Mouse (Mus musculus) left cerebral cortex, postnatal 36 days (tissue): ENCODE measurements around the gene Heatr5a. TPM values are rescaled to one million over a fixed set of nuclear protein-coding genes. Genes with fewer than 3 reads are reported as not detected.
A peak's percentile ranks its signal among the peaks of the same experiment; 100 is the strongest.

Experiments used
- DNase-seq, 2 experiments: peaks; one replicate each; pipeline ENCODE4 v3.0.0; 2021 to 2022; ENCODE audit warnings: low spot score in 2 of 2, mixed read lengths in 1 of 2
- intact Hi-C: fragments of 180-260 bp; cut with DNase I; formaldehyde crosslinking; loops from one replicate; pipeline ENCODE4 v1.15.1; 2025
- total RNA-seq, 2 experiments: library from RNA; stranded (reverse); gene quantifications; 2 replicates each; pipeline ENCODE4 v1.2.3; 2021

The Heatr5a gene
- total RNA-seq, 2 experiments from 2014 or later, result 5.5 to 8.4 TPM

DNA sequence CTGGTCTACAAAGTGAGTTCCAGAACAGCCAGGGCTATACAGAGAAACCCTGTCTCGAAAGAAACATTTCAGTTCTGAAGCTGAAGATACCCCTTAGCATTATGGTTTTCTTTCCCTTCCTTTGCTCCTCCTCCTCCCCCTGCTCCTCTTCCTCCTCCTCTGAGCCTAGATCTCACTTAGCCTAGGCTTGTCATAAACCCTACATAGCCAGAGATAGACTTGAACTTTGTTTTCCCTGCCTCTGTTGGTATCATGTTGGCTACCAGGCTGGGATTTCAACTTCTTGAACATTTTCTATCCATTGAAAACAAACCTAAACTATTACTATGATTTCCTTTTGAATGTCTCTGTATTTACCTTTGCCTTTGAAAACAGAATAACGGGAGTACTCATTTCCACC is 115.2 kb downstream of the Heatr5a start:
- no peak for DNase-seq
- intact Hi-C loops, result no loop called here

DNA sequence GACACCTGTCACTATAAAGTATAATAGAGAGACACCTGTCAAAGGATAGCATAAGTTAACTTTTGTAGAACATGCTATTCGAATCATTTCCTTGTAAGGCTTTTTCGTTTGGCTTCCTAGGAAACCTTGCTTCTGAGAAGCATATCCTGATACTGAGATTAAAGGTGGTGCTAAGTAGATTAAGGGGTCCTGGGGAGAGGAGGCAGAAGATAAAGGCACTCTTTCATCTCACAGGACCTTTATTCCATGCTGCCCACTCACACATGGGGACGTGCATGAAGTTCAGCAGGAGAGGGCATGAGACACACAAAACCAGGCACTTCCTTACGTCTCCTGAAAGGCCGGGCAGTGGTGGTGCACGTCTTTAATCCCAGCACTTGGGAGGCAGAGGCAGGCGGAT is 115.7 kb downstream of the Heatr5a start:
- no peak for DNase-seq
- intact Hi-C loops, result no loop called here

DNA sequence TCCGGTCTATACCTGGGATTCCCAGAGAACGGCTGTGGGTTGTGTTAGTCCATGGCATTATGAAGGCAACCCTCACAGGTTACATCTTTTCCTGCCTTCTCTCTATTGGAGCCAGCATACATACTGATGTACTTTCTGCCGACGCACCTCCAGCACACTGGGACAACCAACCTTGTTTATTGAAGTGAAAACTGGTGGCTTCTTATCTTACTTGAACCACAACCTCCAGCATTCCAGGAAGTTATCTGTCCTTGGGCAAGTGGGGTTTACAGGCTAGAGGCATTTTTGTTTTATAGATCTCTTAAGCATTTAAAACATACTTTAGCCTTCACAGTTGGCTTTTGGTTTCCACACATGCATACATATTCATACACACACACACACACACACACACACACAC is 119.5 kb downstream of the Heatr5a start:
- DNase-seq, result no peak
- intact Hi-C loops, result no loop called here

DNA sequence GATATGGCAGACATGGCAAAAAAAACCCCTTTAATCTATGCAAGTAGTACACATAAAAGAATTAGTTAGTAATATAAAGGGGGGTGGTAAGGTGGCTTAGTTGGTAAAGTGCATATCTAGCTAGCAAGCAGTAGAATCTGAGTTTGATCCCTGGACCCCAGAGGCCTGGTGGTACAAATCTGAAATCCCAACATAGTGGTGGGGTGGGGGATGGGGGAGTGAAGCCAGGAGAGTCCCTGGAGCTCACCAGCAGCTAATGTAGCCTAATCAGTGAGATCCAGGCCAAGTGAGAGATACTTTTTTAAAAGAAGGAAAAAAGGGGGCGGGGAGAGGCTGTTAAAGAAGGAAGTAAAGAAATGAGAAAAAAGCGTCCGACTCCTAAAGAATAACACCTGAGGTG is 120.0 kb downstream of the Heatr5a start:
- DNase-seq, result no peak
- intact Hi-C loops, result no loop called here

DNA sequence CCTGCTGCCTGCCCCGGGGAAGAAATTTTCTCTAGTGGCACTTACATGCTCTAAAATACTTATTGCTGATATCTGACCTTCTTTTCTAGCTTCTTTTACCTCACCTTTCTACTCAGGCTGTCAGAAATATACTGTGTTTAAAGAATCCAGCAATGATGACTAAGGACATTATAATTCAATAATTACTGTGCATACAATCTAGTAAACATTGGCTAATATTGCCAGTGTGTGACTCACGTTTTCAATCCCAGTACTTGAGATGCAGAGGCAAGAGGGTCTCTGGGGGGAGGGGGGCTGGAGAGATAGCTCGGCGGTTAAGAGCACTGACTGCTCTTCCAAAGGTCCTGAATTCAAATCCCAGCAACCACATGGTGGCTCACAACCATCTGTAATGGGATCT is 120.8 kb downstream of the Heatr5a start:
- intact Hi-C loops, result no loop called here

DNA sequence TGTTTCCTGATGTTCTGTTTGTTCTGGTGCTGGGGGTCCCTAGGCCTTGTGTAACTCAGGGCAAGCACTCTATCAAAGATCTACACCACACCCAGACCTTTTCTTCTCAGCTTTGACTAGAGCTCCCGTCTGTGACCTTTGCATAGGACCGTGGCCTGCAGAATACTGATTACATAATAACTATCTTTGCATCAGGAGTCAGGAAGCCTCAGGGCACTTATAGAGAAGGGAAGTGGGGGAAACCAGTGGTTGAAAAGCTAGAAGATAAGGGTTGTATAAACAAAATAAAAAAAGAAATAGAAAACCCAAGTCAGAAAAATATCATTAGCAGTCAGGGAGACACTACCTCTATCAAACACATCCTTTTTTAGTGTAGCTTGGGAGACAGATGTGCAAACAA is 121.2 kb downstream of the Heatr5a start:
- intact Hi-C loops, result no loop called here
- DNase-seq, result no peak

More for the DNA sequence above, 120.8 kb downstream of the Heatr5a start:
- DNase-seq, result no peak

DNA sequence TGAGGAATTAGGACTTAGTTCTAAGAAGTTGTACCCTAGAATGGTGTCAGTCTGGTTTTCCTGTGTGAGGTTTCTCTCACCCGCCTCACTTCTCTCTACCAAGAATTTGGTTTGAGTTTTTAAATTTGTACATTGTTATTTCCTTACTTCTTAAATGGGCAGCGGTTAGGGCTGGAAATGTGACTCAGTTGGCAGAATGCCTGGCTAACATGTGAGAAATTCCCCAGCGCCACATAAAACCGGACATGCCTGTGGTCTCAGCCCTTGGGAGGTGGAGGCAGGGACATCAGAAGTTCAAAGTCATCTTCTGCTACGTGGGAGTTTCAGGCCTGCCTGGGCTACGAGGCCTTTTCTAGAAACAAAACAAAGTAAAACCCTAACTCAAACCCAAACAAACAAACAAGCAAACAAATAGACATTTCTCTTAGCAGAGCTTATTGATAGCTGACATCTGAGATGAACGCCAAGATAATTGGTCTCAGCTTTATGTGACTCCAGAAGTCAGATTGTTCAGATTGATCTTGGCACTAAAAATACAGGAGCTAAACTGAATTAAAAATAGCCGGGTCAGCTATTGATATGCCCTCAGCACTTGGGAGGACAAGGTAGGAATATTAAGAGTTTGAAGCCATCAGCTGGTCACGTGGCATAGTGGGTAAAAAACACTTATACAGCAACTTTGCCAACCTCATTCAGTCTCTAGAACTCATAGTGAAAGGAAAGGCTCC is 123.0 kb downstream of the Heatr5a start:
- DNase-seq, result no peak
- intact Hi-C loops, result no loop called here

DNA sequence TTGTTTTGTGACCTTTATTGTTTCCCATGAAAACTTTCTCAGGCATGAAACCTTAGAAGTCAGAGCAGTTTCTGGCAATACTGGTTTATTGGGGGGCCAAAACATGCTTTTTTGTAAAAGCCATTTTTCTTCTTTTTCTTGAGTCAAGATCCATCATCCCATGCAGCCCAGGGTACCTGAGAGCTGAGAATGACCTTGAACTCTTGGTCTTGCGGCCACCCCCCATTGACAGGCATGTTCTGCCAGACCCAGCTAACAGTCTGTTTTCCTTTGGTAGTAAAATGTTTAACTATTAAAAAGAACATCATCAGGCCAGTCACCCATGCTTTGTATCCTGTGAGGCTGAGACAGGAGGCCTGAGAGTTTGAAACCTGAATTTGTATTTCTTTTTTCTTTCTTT is 125.9 kb downstream of the Heatr5a start:
- intact Hi-C loops, result no loop called here
- no peak for DNase-seq

DNA sequence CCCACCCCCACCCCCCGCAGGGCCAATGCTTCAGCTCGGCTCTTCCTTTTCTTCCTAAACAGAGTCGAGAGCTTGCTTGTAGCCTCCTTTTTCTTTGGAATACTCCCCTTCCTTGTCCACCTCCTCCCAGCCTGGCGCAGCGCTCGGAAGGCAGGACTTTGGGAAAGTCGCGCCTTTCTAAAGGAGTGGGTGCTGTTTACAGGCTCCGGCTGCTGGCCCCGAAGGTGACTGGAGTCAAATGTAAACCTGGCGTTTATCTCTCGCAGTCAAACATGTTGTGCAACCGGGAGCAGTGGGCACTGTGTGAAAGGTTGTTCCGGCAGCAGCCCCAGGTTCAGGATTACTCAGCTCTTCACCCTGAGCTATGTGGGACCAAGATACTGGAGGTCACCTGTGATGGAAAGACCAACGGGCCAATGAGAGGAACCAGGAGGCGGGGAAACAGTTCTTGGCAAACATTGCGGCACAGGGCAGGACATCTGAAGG is 126.3 kb downstream of the Heatr5a start:
- peak; percentile 84 to 89 for DNase-seq
- intact Hi-C loops, result no loop called here

DNA sequence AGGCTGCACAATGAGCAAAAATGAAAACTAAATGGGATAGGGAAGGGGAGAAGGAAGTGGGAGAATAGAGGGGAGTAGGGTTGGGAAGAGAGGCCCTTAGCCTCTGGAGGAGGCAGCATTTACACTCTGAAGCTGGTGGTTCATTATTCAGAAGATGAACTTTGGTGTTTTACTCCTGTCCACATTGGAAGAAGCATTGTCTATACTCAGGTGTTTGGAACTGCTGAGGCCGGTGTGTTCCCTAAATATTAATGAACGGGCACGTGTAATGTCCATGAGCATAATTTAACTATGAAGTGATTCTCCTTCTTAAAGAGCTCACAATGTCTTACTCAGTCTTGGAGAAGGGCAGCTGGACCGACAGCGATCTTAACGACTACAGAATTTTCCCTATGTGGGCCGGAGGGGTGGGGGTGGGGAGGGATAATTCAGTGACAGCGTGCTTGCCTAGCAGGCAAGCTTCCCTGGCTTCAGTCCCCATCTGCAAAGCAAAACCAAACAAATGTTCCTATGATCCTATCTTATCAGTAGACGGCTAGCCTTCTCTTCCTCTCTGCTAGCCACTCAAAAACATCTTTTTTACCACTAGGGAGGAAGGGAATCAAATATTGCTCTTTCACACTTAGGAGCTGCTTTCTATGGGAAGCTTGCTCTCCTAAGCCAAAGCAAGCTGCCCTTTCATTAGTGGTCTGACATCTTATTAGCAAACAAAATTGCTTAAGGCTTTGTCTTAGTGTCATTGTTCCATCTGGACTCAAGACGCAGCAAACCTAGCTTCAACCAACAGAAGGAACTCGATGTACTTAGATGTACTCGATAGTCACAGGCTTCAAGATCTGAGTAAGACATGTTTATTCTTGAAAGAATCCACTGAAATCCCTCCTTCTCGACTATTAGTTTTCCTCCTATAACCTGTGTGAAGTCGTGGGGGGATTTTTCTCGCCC is 127.3 kb downstream of the Heatr5a start:
- no peak for DNase-seq
- intact Hi-C loops, result no loop called here

DNA sequence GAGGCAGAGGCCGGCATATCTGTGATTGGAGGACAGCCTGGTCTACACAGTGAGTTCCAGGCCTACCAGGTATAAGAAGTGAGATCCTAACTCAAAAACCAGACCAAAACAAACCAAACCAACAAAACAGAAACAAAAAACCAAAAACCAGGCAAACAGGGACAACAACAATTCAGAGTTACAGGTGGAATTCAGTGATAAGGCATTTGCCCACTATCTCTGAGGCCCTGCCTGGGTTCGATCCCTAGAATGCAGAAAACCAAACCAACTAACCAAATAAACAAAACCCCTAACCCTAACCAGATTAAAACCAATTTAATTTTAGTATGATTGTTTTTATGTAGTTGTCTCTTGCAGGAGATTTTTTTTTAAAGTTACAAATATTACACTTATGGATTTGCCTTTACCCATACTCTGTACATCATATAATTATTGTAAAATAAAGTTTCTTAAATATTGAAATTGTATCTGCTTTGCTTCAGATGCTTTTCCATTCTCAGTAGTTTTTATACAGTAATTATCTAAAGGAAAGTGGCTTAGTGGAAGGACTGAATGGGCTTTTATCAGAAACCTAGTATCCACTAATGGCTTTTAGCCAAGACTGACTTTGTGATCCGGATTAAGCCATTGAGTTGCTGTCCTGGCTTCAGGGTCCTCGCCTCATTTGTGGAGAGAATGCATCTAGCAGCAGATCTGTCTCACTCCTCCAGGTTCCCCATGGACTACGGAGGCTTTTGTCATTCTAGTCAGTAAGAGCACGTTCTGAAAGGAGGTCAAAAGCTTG is 128.8 kb downstream of the Heatr5a start:
- intact Hi-C loops, result no loop called here
- no peak for DNase-seq

DNA sequence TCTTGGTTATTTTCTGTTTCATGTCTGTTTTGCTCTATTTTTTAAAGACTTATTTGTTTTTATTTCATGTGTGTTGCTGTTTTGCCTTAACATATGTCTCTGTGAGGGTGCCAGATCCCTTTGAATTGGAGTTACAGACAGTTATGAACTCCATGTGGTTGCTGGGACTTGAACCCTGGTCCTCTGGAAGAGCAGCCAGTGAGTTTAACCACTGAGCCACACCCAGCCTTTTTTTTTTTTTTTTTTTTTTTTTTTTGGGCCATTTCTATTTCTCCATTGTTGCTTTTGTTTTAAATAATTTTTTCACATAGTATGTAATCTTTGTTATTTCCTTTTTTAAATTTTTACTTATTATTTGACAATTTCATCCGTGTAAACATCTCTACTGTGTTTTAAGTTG is 131.3 kb downstream of the Heatr5a start:
- intact Hi-C loops, result no loop called here
- DNase-seq, result no peak

DNA sequence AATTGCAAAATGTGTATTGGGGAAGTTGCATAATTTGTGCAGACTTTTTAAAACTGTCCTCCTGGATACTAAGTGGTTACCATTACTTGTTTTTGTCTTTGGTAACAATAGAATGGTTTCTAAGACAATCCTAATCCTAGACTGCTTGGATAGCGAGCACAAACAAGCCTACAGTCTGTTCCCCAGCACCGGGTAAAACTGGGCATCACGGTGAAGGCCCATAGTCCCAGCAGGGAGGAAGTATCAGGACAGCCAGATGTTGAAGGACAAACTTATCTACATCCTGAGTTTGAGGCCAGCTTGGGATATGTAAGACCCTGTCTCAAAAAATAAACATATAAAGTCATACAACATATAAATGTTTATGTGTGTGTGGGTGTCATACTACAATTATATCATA is 135.9 kb downstream of the Heatr5a start:
- no peak for DNase-seq
- intact Hi-C loops, result no loop called here

DNA sequence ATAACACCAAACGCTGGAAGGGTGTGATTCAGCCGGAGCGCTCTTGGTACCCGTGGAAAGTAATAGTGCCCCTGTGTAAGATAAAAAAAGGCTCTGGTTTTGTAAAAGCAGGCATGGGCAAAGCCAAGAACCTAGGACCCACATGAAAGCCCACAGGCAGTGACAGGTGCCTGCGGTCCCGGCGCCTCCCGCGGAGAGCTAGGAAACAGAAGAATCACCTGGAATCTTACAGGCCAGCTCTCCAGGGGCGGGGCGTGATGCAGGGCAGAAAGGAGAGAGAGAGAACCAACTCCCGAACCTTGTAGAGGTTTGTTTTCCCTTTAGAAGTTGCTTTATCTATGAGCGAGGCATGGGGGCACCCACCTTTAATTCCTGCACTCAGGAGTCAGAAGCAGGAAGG is 139.2 kb downstream of the Heatr5a start:
- intact Hi-C loops, result no loop called here
- DNase-seq, result no peak

DNA sequence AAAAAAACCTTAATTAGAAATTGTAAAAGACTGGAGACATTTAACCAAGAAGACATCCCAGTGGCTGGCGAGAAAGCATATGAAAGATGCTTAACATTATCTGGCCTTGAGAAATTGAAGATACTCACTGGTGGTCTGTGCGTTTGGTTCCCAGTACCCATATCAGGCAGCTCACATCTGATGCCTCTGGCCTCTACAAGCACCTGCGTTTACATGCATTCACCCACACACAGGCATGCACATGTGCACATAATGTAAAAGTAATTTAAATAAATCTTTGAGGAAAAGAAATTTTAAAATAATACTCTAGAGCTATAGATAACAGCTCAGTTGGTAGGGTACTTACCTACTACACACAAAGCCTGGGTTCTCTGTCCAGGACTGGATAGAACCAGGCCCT is 139.8 kb downstream of the Heatr5a start:
- DNase-seq, result no peak
- intact Hi-C loops, result no loop called here

DNA sequence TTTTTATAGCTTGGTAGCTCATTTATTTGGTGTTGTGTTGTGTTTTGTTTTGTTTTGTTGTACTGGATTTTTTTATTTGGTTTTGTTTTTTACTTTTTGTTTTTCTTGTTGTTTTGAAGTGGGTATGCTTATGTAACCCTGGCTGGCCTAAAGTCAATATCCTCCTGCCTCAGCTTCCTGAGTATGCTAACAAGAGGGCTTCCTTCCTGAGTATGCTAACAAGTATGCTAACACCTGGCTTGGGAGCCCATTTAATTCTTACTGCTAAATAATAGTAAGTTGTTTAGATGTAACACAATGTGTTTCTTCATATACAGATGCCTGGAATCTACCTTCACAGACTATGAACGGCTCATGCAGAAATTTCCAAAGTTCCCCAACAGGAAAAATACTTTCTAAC is 140.4 kb downstream of the Heatr5a start:
- DNase-seq, result no peak
- intact Hi-C loops, result no loop called here

DNA sequence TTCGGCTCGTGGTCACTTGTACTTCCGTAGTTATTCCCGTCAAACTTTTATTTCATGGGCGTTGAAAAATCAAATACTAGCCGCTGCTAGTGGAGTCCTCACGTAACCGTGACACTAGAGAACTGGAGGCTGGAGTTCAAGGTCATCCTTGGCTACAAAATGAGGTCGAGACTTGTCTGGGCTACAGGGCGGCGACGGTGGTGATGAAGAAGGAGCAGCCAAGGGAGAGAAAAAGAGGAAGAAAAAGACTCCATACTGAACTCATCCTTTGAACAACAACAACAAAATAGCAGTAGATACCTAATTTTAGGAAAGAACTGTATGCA is 141.1 kb downstream of the Heatr5a start:
- intact Hi-C loops, result no loop called here
- DNase-seq, result no peak

DNA sequence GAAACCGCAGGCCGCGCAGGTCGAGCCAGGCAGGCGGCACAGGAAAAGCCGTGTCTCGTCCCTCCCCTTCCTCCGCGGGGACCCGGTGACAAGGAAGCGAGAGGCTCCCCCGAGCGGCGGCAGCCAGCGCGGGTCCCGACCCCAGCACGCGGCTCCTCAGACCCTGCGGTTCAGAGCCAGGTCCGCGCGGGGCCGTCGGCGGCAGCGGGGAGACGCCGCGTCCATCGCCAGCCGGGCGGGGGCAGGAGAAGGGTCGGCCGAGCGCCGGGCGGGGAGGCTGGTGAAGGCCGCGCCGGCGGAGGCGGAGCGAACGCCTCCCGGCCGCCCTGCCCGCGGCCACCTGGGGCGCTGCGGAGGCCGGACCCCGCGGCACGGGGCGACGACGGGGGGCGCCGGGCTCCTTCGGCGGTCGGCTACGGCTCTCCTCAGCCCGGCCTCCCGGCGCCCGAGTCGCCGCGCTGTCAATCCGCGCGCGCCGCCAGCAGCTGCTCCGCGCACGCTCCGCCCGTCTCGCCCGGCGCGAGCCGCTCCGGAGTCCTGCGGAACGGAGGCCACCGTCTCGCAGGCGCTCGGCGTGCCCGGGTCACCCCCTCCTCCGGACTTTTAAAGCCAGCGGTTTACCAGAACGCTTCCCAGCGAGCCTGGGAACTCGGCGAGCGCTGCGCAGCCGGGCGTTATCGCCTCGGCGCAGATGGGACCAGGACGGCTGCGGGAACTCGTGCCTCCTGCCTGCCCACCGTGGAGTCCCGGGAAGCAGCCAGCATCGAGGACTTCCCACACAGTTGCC is 141.6 kb downstream of the Heatr5a start, which contains the start of gene Hectd1:
Gene Hectd1, minus strand, starts transcription at position 247 of the 787 bp plus-strand sequence.
- intact Hi-C loops, result no loop called here
- DNase-seq, result peak; percentile 86 to 89

DNA sequence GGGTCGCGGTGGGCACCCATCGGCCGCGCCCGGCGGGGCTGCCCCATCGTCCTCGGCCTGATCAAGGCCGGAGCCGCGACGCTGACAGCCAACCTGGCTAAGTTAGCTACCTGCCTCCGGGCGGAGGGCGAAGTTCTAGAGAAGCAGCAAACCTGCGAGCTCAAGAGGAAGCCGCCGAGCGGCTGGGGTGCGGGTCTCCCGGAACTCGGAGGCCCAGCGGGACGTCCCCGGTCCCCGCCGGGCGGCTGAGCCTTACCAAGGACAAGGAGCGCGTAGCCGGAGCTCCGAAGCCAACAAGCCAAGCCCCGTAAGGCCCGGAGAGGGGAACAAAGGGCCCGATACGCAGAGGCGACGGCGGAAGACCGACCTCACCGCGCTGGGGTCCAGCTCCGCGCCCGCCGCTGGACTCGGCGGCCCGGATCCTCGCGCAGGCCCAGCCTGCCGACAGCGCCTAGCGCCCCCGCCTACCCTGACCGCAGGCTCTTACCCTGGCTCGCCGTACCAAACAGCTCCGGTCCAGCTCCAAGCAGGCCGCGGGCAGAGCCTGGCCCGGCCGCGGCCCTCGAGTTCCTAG is 142.3 kb downstream of the Heatr5a start:
- intact Hi-C loops, result no loop called here
- no peak for DNase-seq
